Mouse (Mus musculus): ENCODE data around the gene Slamf9. TPM values are rescaled to one million over a fixed set of nuclear protein-coding genes. Genes with fewer than 3 reads are reported as not detected.

The Slamf9 gene
- polyA plus RNA-seq (2012; rRNA removed): 9.8 and 13.1 TPM in 2 replicates

- Histone ChIP-seq H3K27me3 (ENCODE audit: control insufficient read depth, insufficient read depth, low read length) (no peaks in the 10 kb centered on the region), H3K27ac (ENCODE audit: control insufficient read depth, insufficient read depth, low read depth, low read length) (no peak within 1 kb of the TSS), H3K4me3 (ENCODE audit: control insufficient read depth, low read depth, low read length) (no peak within 1 kb of the TSS), H3K36me3 (ENCODE audit: control insufficient read depth, insufficient read depth, low read length) (no peaks in the 10 kb centered on the region), H3K4me1 (ENCODE audit: control insufficient read depth, insufficient read depth, low read length) (no peaks in the 10 kb centered on the region)
- TF ChIP-seq CTCF (IDR thresholded peaks at IDR 0.05; ENCODE audit: control insufficient read depth, insufficient read depth, insufficient replicate concordance, low read depth, low read length) (no peak), POLR2A (IDR thresholded peaks at IDR 0.05; ENCODE audit: control insufficient read depth, low read depth, low read length) (no peak)
These were observed at the start of gene Slamf9 for GRCm38 (mm10) chr1:172475054-172475741. Slamf9 (plus strand) TSS chr1:172475358.

GRCm38 (mm10) chr1:172426419-172426818 is 48.7 kb upstream of the Slamf9 start:
- TF ChIP-seq POLR2A (IDR thresholded peaks at IDR 0.05; ENCODE audit: control insufficient read depth, low read depth, low read length) (no peak), CTCF (IDR thresholded peaks at IDR 0.05; ENCODE audit: control insufficient read depth, insufficient read depth, insufficient replicate concordance, low read depth, low read length) (no peak)
- Histone ChIP-seq H3K27ac (ENCODE audit: control insufficient read depth, insufficient read depth, low read depth, low read length) (no peak overlapping the region), H3K4me3 (ENCODE audit: control insufficient read depth, low read depth, low read length) (no peak overlapping the region), H3K27me3 (ENCODE audit: control insufficient read depth, insufficient read depth, low read length) (no peaks in the 10 kb centered on the region), H3K36me3 (ENCODE audit: control insufficient read depth, insufficient read depth, low read length) (no peaks in the 10 kb centered on the region), H3K4me1 (ENCODE audit: control insufficient read depth, insufficient read depth, low read length) (no peaks in the 10 kb centered on the region)

- Histone ChIP-seq H3K36me3 (ENCODE audit: control insufficient read depth, insufficient read depth, low read length) (no peaks in the 10 kb centered on the region), H3K4me1 (ENCODE audit: control insufficient read depth, insufficient read depth, low read length) (no peaks in the 10 kb centered on the region), H3K27me3 (ENCODE audit: control insufficient read depth, insufficient read depth, low read length) (no peaks in the 10 kb centered on the region), H3K27ac (ENCODE audit: control insufficient read depth, insufficient read depth, low read depth, low read length) (no peak overlapping the region), H3K4me3 (ENCODE audit: control insufficient read depth, low read depth, low read length) (no peak overlapping the region)
- TF ChIP-seq POLR2A (IDR thresholded peaks at IDR 0.05; ENCODE audit: control insufficient read depth, low read depth, low read length): no peak
- no peak for TF ChIP-seq CTCF (IDR thresholded peaks at IDR 0.05; ENCODE audit: control insufficient read depth, insufficient read depth, insufficient replicate concordance, low read depth, low read length)
These were observed 47.3 kb upstream of the Slamf9 start for GRCm38 (mm10) chr1:172427841-172428240.

- H3K27ac ChIP-seq (ENCODE audit: control insufficient read depth, insufficient read depth, low read depth, low read length): no peak overlapping the region
- no peaks in the 10 kb centered on the region for H3K36me3 ChIP-seq (ENCODE audit: control insufficient read depth, insufficient read depth, low read length)
- H3K4me1 ChIP-seq (ENCODE audit: control insufficient read depth, insufficient read depth, low read length): no peaks in the 10 kb centered on the region
- TF ChIP-seq POLR2A (IDR thresholded peaks at IDR 0.05; ENCODE audit: control insufficient read depth, low read depth, low read length) (no peak), CTCF (IDR thresholded peaks at IDR 0.05; ENCODE audit: control insufficient read depth, insufficient read depth, insufficient replicate concordance, low read depth, low read length) (no peak)
- no peak overlapping the region for H3K4me3 ChIP-seq (ENCODE audit: control insufficient read depth, low read depth, low read length)
- H3K27me3 ChIP-seq (ENCODE audit: control insufficient read depth, insufficient read depth, low read length): no peaks in the 10 kb centered on the region
These were observed 46.5 kb upstream of the Slamf9 start for GRCm38 (mm10) chr1:172428614-172429013.

- TF ChIP-seq CTCF (IDR thresholded peaks at IDR 0.05; ENCODE audit: control insufficient read depth, insufficient read depth, insufficient replicate concordance, low read depth, low read length): no peak
- no peak for TF ChIP-seq POLR2A (IDR thresholded peaks at IDR 0.05; ENCODE audit: control insufficient read depth, low read depth, low read length)
- Histone ChIP-seq H3K27ac (ENCODE audit: control insufficient read depth, insufficient read depth, low read depth, low read length) (no peak overlapping the region), H3K4me3 (ENCODE audit: control insufficient read depth, low read depth, low read length) (no peak overlapping the region), H3K36me3 (ENCODE audit: control insufficient read depth, insufficient read depth, low read length) (no peaks in the 10 kb centered on the region), H3K4me1 (ENCODE audit: control insufficient read depth, insufficient read depth, low read length) (0 out of 2 replicates have a peak, but pooled peaks cover 3% of the 10 kb centered on the region), H3K27me3 (ENCODE audit: control insufficient read depth, insufficient read depth, low read length) (no peaks in the 10 kb centered on the region)
These were observed 44.4 kb upstream of the Slamf9 start for GRCm38 (mm10) chr1:172430731-172431220.

- Histone ChIP-seq H3K4me1 (ENCODE audit: control insufficient read depth, insufficient read depth, low read length) (0 out of 2 replicates have a peak, but pooled peaks cover 3% of the 10 kb centered on the region), H3K27ac (ENCODE audit: control insufficient read depth, insufficient read depth, low read depth, low read length) (no peak overlapping the region), H3K4me3 (ENCODE audit: control insufficient read depth, low read depth, low read length) (no peak overlapping the region), H3K36me3 (ENCODE audit: control insufficient read depth, insufficient read depth, low read length) (no peaks in the 10 kb centered on the region), H3K27me3 (ENCODE audit: control insufficient read depth, insufficient read depth, low read length) (no peaks in the 10 kb centered on the region)
- TF ChIP-seq CTCF (IDR thresholded peaks at IDR 0.05; ENCODE audit: control insufficient read depth, insufficient read depth, insufficient replicate concordance, low read depth, low read length) (no peak), POLR2A (IDR thresholded peaks at IDR 0.05; ENCODE audit: control insufficient read depth, low read depth, low read length) (no peak)
These were observed 43.1 kb upstream of the Slamf9 start for GRCm38 (mm10) chr1:172431836-172432586.

- 0 out of 2 replicates have a peak, but pooled peaks cover 3% of the 10 kb centered on the region for H3K4me1 ChIP-seq (ENCODE audit: control insufficient read depth, insufficient read depth, low read length)
- no peak overlapping the region for H3K27ac ChIP-seq (ENCODE audit: control insufficient read depth, insufficient read depth, low read depth, low read length)
- H3K4me3 ChIP-seq (ENCODE audit: control insufficient read depth, low read depth, low read length): no peak overlapping the region
- no peak for TF ChIP-seq CTCF (IDR thresholded peaks at IDR 0.05; ENCODE audit: control insufficient read depth, insufficient read depth, insufficient replicate concordance, low read depth, low read length)
- TF ChIP-seq POLR2A (IDR thresholded peaks at IDR 0.05; ENCODE audit: control insufficient read depth, low read depth, low read length): no peak
- no peaks in the 10 kb centered on the region for H3K27me3 ChIP-seq (ENCODE audit: control insufficient read depth, insufficient read depth, low read length)
- no peaks in the 10 kb centered on the region for H3K36me3 ChIP-seq (ENCODE audit: control insufficient read depth, insufficient read depth, low read length)
These were observed 42.6 kb upstream of the Slamf9 start for GRCm38 (mm10) chr1:172432587-172432955.
